Mouse (Mus musculus) hindbrain, postnatal 0 days (tissue): ENCODE measurements around the gene Sde2. TPM values are rescaled to one million over a fixed set of nuclear protein-coding genes. Genes with fewer than 3 reads are reported as not detected.

Experiments
- ATAC-seq: fragments of 200-750 bp; cut with Nextera tagmentation; 2 replicates; pipeline ENCODE4 v1.8.0; 2017; ENCODE audit warnings: mild to moderate bottlenecking, moderate TSS enrichment, moderate library complexity
- DNase-seq: peaks from one replicate; pipeline ENCODE4 v3.0.0-alpha.2; 2015; ENCODE audit warnings: low spot score
- H3K27ac ChIP-seq: fragments of 300-500 bp; sonication (generic); 2 replicates; pipeline ENCODE4 v1.5.1; 2014; ENCODE audit warnings: mild to moderate bottlenecking
- H3K27me3 ChIP-seq: fragments of 300-500 bp; sonication (generic); 2 replicates; pipeline ENCODE4 v1.6.1; 2014; ENCODE audit warnings: low read length, mixed read lengths; ENCODE audit not compliant: insufficient read depth
- H3K36me3 ChIP-seq: fragments of 300-500 bp; sonication (generic); 2 replicates; pipeline ENCODE4 v1.6.1; 2014; ENCODE audit warnings: low read length, mixed read lengths; ENCODE audit not compliant: insufficient read depth
- H3K4me1 ChIP-seq: fragments of 300-500 bp; sonication (generic); 2 replicates; pipeline ENCODE4 v1.6.1; 2014; ENCODE audit warnings: antibody characterized with exemption, low read length, mixed read lengths; ENCODE audit not compliant: insufficient read depth
- H3K4me2 ChIP-seq: fragments of 300-500 bp; sonication (generic); 2 replicates; pipeline ENCODE4 v1.6.1; 2014; ENCODE audit warnings: low read depth, mild to moderate bottlenecking, low read length, moderate library complexity, mixed read lengths
- H3K4me3 ChIP-seq: fragments of 300-500 bp; sonication (generic); 2 replicates; pipeline ENCODE4 v1.5.1; 2014; ENCODE audit warnings: low read length
- H3K9ac ChIP-seq: fragments of 300-500 bp; sonication (generic); replicated peaks from 2 replicates; pipeline ENCODE4 v1.6.1; 2014; ENCODE audit warnings: mild to moderate bottlenecking, low read length, moderate library complexity, mixed read lengths
- H3K9me3 ChIP-seq: fragments of 300-500 bp; sonication (generic); 2 replicates; pipeline ENCODE4 v1.6.1; 2016; ENCODE audit warnings: low read length, mixed read lengths
- CTCF ChIP-seq: IDR thresholded peaks from 2 replicates; pipeline ENCODE4 v1.5.1; 2016; ENCODE audit warnings: antibody characterized with exemption, control low read depth, low read depth
- WGBS: fragments of 180-500 bp; shearing (Covaris S2); extraction: QIAGEN DNeasy Blood & Tissue Kit; methylation state at CpG from one replicate; pipeline ENCODE4 v1.1.7; 2014; 5-methylcytosine and 5-hydroxymethylcytosine counted together
- polyA plus RNA-seq: library from polyadenylated mRNA; unstranded; fragments of >200 nt; fragmentation: Nextera tagmentation; extraction: Ambion mirVana; gene quantifications from 2 replicates; pipeline ENCODE4 v1.2.1, GENCODE M21; 2015
- total RNA-seq: library from RNA; depleted of rRNA; stranded (reverse); fragments of >200 nt; gene quantifications from 2 replicates; pipeline ENCODE4 v1.2.3, GENCODE M21; 2014

Sde2 gene
- total and polyA plus RNA-seq, 2 experiments from 2014 or later = 11.1 to 21.4 TPM

DNA sequence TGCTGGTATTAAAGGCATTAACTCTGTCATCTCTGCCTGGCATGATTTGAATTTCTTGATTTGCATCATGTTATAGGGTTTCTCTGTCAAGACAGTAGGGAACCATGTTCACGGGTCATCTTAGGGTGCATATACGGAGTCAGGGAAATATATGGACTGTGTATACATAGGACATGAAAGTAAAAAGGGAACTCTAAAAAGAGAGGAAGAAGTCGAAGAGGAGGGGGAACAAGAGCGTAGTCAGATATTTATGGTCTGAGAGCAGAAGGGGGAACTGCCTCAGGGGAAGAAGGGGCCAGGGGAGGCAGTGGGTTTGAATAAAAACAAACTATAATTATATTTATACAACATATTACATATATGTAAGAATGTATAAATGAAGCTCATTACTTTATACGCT, 28.7 kb upstream of the Sde2 start:
- H3K9me3 ChIP-seq = no peaks in the 10 kb centered on the region
- 91% methylated on average over 5 of the region's 5 CpGs for WGBS

DNA sequence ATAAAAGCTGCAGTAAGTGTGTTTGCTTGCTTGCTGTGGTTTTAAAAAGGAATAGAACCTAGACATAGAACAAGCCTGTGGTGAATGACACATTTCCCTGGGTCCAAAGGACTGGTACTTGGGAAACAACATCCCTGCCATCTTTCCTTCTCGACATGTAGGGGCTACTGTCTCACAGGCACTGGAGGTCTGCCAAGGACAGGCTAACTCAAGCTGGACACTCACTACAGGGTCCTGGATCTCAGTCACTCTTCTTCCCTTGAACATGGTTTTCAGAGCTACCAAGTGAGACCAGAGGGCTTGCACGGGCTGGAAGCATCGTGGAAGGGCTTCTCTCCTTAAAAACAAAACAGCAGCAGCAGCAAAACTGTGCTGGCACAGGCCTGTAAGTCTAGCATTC, 27.2 kb upstream of the Sde2 start:
- ATAC-seq (no peak), DNase-seq (no peak)
- H3K4me3 ChIP-seq = no peak overlapping the region
- no peaks in the 10 kb centered on the region for H3K4me1 ChIP-seq
- no peaks in the 10 kb centered on the region for H3K36me3 ChIP-seq
- no peak overlapping the region for H3K9ac ChIP-seq
- TF ChIP-seq CTCF = no peak
- 56% methylated on average over 3 of the region's 3 CpGs for WGBS
- no peaks in the 10 kb centered on the region for H3K9me3 ChIP-seq
- no peaks in the 10 kb centered on the region for H3K27me3 ChIP-seq
- no peak overlapping the region for H3K27ac ChIP-seq
- no peak overlapping the region for H3K4me2 ChIP-seq

More for the DNA sequence above, 28.7 kb upstream of the Sde2 start:
- Histone ChIP-seq H3K27me3 (no peaks in the 10 kb centered on the region), H3K4me3 (no peak overlapping the region), H3K36me3 (no peaks in the 10 kb centered on the region), H3K4me2 (no peak overlapping the region), H3K9ac (no peak overlapping the region), H3K4me1 (no peaks in the 10 kb centered on the region), H3K27ac (no peak overlapping the region)
- DNase-seq (no peak), ATAC-seq (no peak)
- TF ChIP-seq CTCF = no peak

DNA sequence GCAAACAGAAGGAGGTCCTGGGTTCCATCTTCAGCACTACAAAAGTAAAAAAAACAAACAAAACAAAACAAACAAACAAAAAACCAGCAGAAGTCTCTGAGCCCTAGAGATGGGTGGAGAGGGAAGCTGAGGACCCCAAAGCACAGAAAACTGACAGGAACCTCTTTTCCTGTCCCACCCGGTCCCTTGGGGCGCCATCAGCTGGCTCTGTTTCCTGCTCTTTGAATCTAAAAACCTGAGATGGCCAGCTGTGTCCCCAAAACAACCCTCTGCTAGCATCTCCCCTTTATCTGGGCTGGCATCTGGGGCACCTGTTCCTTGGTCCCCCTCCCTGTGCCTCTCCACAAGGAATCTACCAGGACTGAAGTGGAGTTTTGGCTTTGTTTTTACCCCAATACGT, 26.2 kb upstream of the Sde2 start:
- H3K4me3 ChIP-seq = no peak overlapping the region
- H3K4me2 ChIP-seq = no peak overlapping the region
- no peak overlapping the region for H3K9ac ChIP-seq
- H3K4me1 ChIP-seq = no peaks in the 10 kb centered on the region
- H3K27me3 ChIP-seq = no peaks in the 10 kb centered on the region
- no peak for ATAC-seq
- no peak for TF ChIP-seq CTCF
- DNase-seq = no peak
- no peaks in the 10 kb centered on the region for H3K36me3 ChIP-seq
- no peaks in the 10 kb centered on the region for H3K9me3 ChIP-seq
- WGBS = 81% methylated on average over 3 of the region's 3 CpGs
- H3K27ac ChIP-seq = no peak overlapping the region

DNA sequence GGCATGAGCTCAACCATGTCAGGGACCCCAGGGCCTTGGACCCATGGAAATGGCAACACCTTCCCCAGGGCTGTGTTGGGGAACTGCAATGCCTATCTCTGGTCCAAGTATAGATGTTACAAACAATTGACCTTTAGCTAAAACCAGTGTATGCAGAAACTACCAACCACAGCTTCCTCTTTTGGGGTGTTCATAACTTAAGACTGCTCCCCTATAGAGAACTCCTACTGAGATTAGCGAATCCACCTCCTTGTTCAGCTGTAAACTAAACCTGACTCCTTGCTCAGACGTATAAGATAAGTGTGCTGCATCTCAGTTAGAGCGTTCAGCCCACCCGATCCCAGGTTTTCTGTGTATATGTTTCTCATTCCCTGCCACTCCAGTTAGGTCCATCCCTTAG, 24.3 kb upstream of the Sde2 start:
- no peak for ATAC-seq
- TF ChIP-seq CTCF = no peak

DNA sequence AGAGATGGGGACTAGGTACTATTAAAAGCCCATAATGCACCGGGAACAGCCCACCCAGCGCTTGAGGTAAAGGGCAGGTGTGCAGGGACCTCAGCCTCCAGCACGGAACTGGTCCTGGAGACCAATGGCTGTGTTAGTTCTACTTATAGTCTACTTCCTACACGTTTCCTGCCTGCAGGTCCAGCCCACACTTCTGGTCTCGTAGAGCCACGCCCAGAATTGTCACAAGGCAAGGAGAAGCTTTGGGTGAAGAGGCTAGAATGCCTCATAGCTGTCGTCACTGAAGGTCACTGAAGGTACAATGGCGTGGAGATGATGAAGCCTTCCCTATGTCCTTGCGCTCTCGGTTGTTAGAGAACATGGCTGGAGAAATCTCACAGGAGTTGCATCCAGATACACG, 21.2 kb upstream of the Sde2 start:
- H3K27me3 ChIP-seq = no peaks in the 10 kb centered on the region
- H3K9ac ChIP-seq = no peak overlapping the region
- H3K27ac ChIP-seq = no peak overlapping the region
- no peak for TF ChIP-seq CTCF
- no peak overlapping the region for H3K4me3 ChIP-seq
- H3K9me3 ChIP-seq = no peaks in the 10 kb centered on the region
- ATAC-seq (no peak), DNase-seq (no peak)
- H3K36me3 ChIP-seq = no peaks in the 10 kb centered on the region
- WGBS = 85% methylated on average over 11 of the region's 11 CpGs
- H3K4me2 ChIP-seq = no peak overlapping the region
- H3K4me1 ChIP-seq = no peaks in the 10 kb centered on the region

More for the DNA sequence above, 24.3 kb upstream of the Sde2 start:
- 90% methylated on average over 4 of the region's 4 CpGs for WGBS
- Histone ChIP-seq H3K4me3 (no peak overlapping the region), H3K4me2 (no peak overlapping the region), H3K27me3 (no peaks in the 10 kb centered on the region), H3K36me3 (no peaks in the 10 kb centered on the region), H3K9ac (no peak overlapping the region), H3K4me1 (no peaks in the 10 kb centered on the region), H3K27ac (no peak overlapping the region), H3K9me3 (no peaks in the 10 kb centered on the region)
- DNase-seq = no peak

DNA sequence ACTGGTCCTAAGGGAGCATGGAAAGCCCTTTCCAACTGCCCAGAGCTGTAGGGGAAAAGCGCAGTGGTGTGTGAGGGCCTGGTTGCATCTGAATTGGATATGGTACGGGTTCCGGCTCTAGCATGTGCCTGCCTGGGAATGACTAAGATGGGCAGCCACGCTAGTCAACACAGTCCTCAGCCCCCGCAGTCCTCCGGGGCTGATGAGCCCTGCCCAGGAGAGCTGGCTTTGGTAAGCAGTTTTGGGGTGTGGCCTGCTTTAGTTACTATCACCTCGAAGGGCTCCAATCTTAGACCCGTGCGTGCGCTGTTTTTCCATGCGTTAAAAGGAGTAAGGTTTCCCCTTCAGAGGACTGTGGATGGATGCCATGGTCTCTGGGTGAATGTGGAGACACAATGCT, 20.8 kb upstream of the Sde2 start:
- H3K36me3 ChIP-seq = no peaks in the 10 kb centered on the region
- H3K9ac ChIP-seq = no peak overlapping the region
- no peak overlapping the region for H3K27ac ChIP-seq
- H3K4me3 ChIP-seq = no peak overlapping the region
- no peaks in the 10 kb centered on the region for H3K27me3 ChIP-seq
- no peak for TF ChIP-seq CTCF
- no peaks in the 10 kb centered on the region for H3K9me3 ChIP-seq
- DNase-seq (no peak), ATAC-seq (no peak)
- WGBS = 89% methylated on average over 11 of the region's 11 CpGs
- H3K4me1 ChIP-seq = no peaks in the 10 kb centered on the region
- H3K4me2 ChIP-seq = no peak overlapping the region

DNA sequence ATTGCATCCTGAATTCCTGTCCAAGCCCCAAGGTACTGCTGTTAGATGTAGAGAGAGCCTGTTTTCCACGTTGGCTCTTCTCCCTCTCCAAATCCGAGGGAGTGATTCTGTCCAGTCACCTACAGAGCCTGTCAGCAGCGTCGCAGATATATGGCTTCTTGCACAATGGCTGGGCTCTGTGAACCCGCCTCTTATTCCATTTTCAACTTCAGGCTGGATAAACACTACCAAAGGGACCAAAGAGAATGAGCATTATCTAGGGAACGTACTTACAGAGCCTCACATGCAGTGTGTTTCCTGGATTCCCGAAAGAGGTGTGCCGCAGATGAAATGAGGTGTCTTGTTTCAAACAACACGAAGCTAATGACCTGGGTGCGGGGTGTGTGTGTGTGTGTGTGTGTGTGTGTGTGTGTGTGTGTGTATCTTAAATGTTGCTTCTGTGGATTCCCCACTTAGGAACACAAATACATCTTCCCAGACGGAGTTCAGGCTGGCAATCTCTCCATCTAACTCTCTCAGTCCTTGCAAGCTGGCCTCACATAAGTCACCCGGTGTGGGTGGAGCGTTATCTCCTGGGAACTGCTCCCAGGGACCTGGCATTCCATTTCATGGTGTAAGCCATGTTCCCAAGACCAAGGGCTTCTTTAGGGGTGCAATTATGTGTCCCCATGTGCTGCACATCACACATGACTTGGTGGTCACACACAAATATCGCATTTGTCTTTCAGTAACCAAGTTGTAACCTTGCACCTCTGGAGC, 20.2 kb upstream of the Sde2 start:
- WGBS = 55% methylated on average over 14 of the region's 14 CpGs
- Histone ChIP-seq H3K4me1 (no peaks in the 10 kb centered on the region), H3K27ac (no peak overlapping the region), H3K4me2 (no peak overlapping the region), H3K9ac (no peak overlapping the region), H3K27me3 (no peaks in the 10 kb centered on the region), H3K9me3 (no peaks in the 10 kb centered on the region), H3K36me3 (no peaks in the 10 kb centered on the region), H3K4me3 (no peak overlapping the region)
- no peak for TF ChIP-seq CTCF
- DNase-seq (no peak), ATAC-seq (no peak)
